ENCODE assay signal across 23 mouse cellular contexts in genomic region chr2:5717675-5718074, GRCm38 (mm10). TPM values are rescaled to one million over a fixed set of nuclear protein-coding genes. Genes with fewer than 3 reads are reported as not detected.
DNase-seq lines count a peak whose midpoint lies in the region; ATAC-seq and TF ChIP-seq lines count a peak whose summit lies in the region.
"Had no signal": no experiment of that assay in that cellular context is flagged by ENCODE, and none has a peak within 500 bp of the region (broad histone marks: within the 10 kb centered on the region; RNA-seq: fewer than 3 reads in every experiment).

No protein-coding gene starts in this region.

- H3K27me3 ChIP-seq in lung, postnatal 0 days (replicated peaks; ENCODE audit: insufficient read depth, low read length): peaks cover 7% of the 10 kb centered on the region; the same call in 1 of the 2 replicates
- H3K27me3 ChIP-seq: CH12.LX; stomach, embryonic 15.5 days had no signal

- DNase-seq in CD4-positive, CD25-positive, alpha-beta regulatory T cell, adult 2 months (ENCODE audit: low read depth, low spot score): peak; percentile 29
- no peak for DNase-seq in layer of hippocampus, adult 2 months (ENCODE audit: low spot score in 2 of 2)
- no peak for DNase-seq in layer of hippocampus, postnatal 14 days (ENCODE audit: low spot score in 2 of 2)
- no peak for DNase-seq in lung, postnatal 0 days (ENCODE audit: low spot score)
- DNase-seq in lung, postnatal 10 days: no peak
- no peak for DNase-seq in brain, embryonic 14.5 days (ENCODE audit: low read depth)
- no peak for DNase-seq in retina, embryonic 14.5 days (ENCODE audit: low spot score)
- DNase-seq: adrenal gland, adult 8-10 months; cerebellum, adult 9-11 months; gastrocnemius, postnatal 36 days; kidney, adult 8-10 months; kidney, postnatal 36 days; midbrain, embryonic 14.5 days; right cerebral cortex, postnatal 25 days had no signal

- 89% methylated on average over 6 of the region's 6 CpGs for WGBS in lung, postnatal 0 days

- H3K36me3 ChIP-seq in lung, postnatal 0 days (ENCODE audit: insufficient read depth, low read length): no peaks in the 10 kb centered on the region
- H3K36me3 ChIP-seq: embryonic facial prominence, embryonic 12.5 days; hindbrain, embryonic 10.5 days; limb, embryonic 13.5 days; stomach, embryonic 15.5 days had no signal

- ATAC-seq in CD4-positive, CD25-positive, alpha-beta regulatory T cell, adult 4 months: no peak
- no peak for ATAC-seq in lung, postnatal 0 days
- ATAC-seq: forebrain, embryonic 14.5 days had no signal

- H3K4me3 ChIP-seq in layer of hippocampus, adult 2 months: no peak overlapping the region
- no peak overlapping the region for H3K4me3 ChIP-seq in lung, postnatal 0 days (ENCODE audit: low read depth, low read length)
- H3K4me3 ChIP-seq: embryonic facial prominence, embryonic 12.5 days; erythroblast, embryonic 14.5 days; hindbrain, embryonic 10.5 days; limb, embryonic 13.5 days; myocyte; stomach, embryonic 15.5 days had no signal

- TF ChIP-seq POLR2A in brain, embryonic 14.5 days (IDR thresholded peaks at IDR 0.05; ENCODE audit: borderline replicate concordance, extremely low read depth, insufficient read depth, insufficient read length, poor library complexity, severe bottlenecking): no peak

- H3K9ac ChIP-seq in lung, postnatal 0 days (replicated peaks; ENCODE audit: low read depth): no peak overlapping the region
- H3K9ac ChIP-seq: embryonic facial prominence, embryonic 12.5 days; limb, embryonic 13.5 days; stomach, embryonic 15.5 days had no signal

- H3K27ac ChIP-seq in layer of hippocampus, adult 2 months: no peak overlapping the region
- no peak overlapping the region for H3K27ac ChIP-seq in lung, postnatal 0 days (ENCODE audit: low read length)
- H3K27ac ChIP-seq: embryonic facial prominence, embryonic 12.5 days; hindbrain, embryonic 10.5 days; limb, embryonic 13.5 days; stomach, embryonic 15.5 days had no signal

- TF ChIP-seq CTCF in layer of hippocampus, adult 2 months (conservative IDR thresholded peaks at IDR 0.05): peak; percentile 58
- 0 out of 2 replicates have a peak, but pooled peaks have one; percentile 17 for TF ChIP-seq CTCF in lung, postnatal 0 days (IDR thresholded peaks at IDR 0.05)
- peak; percentile 3; the same call in 1 of the 2 replicates for TF ChIP-seq CTCF in brain, embryonic 14.5 days (IDR thresholded peaks at IDR 0.05; ENCODE audit: borderline replicate concordance, extremely low read depth, insufficient read depth, insufficient read length)

- H3K4me2 ChIP-seq in lung, postnatal 0 days (replicated peaks; ENCODE audit: low read depth, low read length): no peak overlapping the region
- H3K4me2 ChIP-seq: embryonic facial prominence, embryonic 12.5 days; limb, embryonic 13.5 days; stomach, embryonic 15.5 days had no signal

- peaks cover 6% of the 10 kb centered on the region; the same call in 1 of the 2 replicates for H3K4me1 ChIP-seq in lung, postnatal 0 days (ENCODE audit: insufficient read depth, low read depth, low read length)
- H3K4me1 ChIP-seq: embryonic facial prominence, embryonic 12.5 days had no signal

- TF ChIP-seq EP300 in lung, postnatal 0 days (IDR thresholded peaks at IDR 0.05): no peak

- H3K9me3 ChIP-seq in lung, postnatal 0 days (ENCODE audit: low read length): no peaks in the 10 kb centered on the region
- H3K9me3 ChIP-seq: embryonic facial prominence, embryonic 12.5 days; stomach, embryonic 15.5 days had no signal

RNA-seq across cellular contexts. Expression of gene Camk1d, which starts 3.4 kb away (rescaled TPM):
- polyA plus RNA-seq in CD4-positive, CD25-positive, alpha-beta regulatory T cell, adult 4 months (2017; shearing (Covaris generic)): 10 to 100 TPM in 1 of 2 experiments, 1 to 10 TPM in 1; 9.7 to 10.1 TPM
- 100 to 1,000 TPM; 159 to 180 TPM for total RNA-seq in layer of hippocampus, adult 2 months (2021)
- 100 to 1,000 TPM; 146 to 147 TPM for total RNA-seq in layer of hippocampus, postnatal 14 days (2021)
- polyA plus RNA-seq in lung, postnatal 0 days (2015; fragmentation: Nextera tagmentation; extraction: Ambion mirVana): 2.2 and 2.5 TPM in 2 replicates
- 5.2 and 7.3 TPM in 2 replicates for polyA plus RNA-seq in brain, embryonic 14.5 days (2012; rRNA removed)

Comparison
In these comparisons a context has a peak if more than half of its experiments do, and no peak if none do; other contexts are left out.
1. CTCF ChIP-seq: peak in every context shown above with its lines; median percentile 58 in layer of hippocampus, adult 2 months; 17 in lung, postnatal 0 days; 3 in brain, embryonic 14.5 days.